Mouse (Mus musculus) midbrain, embryonic 16.5 days (tissue): ENCODE measurements around the gene Megf8. TPM values are rescaled to one million over a fixed set of nuclear protein-coding genes. Genes with fewer than 3 reads are reported as not detected.

Experiments used
- ATAC-seq: fragments of 200-750 bp; cut with Nextera tagmentation; 2 replicates; pipeline ENCODE4 v1.8.0; 2017; ENCODE audit warnings: moderate TSS enrichment
- H3K27ac ChIP-seq: fragments of 300-500 bp; sonication (generic); 2 replicates; pipeline ENCODE4 v1.5.1; 2014; ENCODE audit warnings: mild to moderate bottlenecking, low read length, mixed read lengths
- H3K27me3 ChIP-seq: fragments of 300-500 bp; sonication (generic); 2 replicates; pipeline ENCODE4 v1.6.1; 2014; ENCODE audit warnings: low read depth, low read length, mixed read lengths; ENCODE audit not compliant: control insufficient read depth, insufficient read depth
- H3K36me3 ChIP-seq: fragments of 300-500 bp; sonication (generic); 2 replicates; pipeline ENCODE4 v1.6.1; 2014; ENCODE audit warnings: mild to moderate bottlenecking, low read length, moderate library complexity, mixed read lengths; ENCODE audit not compliant: control insufficient read depth, insufficient read depth
- H3K4me1 ChIP-seq: fragments of 300-500 bp; sonication (generic); 2 replicates; pipeline ENCODE4 v1.6.1; 2014; ENCODE audit warnings: mild to moderate bottlenecking, low read length, mixed read lengths; ENCODE audit not compliant: control insufficient read depth, insufficient read depth
- H3K4me2 ChIP-seq: fragments of 300-500 bp; sonication (generic); 2 replicates; pipeline ENCODE4 v1.6.1; 2014; ENCODE audit warnings: mild to moderate bottlenecking, low read length, mixed read lengths
- H3K4me3 ChIP-seq: fragments of 300-500 bp; sonication (generic); 2 replicates; pipeline ENCODE4 v1.5.1; 2014; ENCODE audit warnings: low read depth, mild to moderate bottlenecking, low read length, moderate library complexity, mixed read lengths
- H3K9ac ChIP-seq: fragments of 300-500 bp; sonication (generic); 2 replicates; pipeline ENCODE4 v1.6.1; 2014; ENCODE audit warnings: low read depth, low read length, mixed read lengths
- H3K9me3 ChIP-seq: fragments of 300-500 bp; sonication (generic); replicated peaks from 2 replicates; pipeline ENCODE4 v1.6.1; 2014; ENCODE audit warnings: mild to moderate bottlenecking, low read length, mixed read lengths; ENCODE audit not compliant: control insufficient read depth, poor library complexity, severe bottlenecking
- WGBS: fragments of 180-500 bp; shearing (Covaris S2); extraction: QIAGEN DNeasy Blood & Tissue Kit; methylation state at CpG from one replicate; pipeline ENCODE4 v1.1.7; 2014; 5-methylcytosine and 5-hydroxymethylcytosine counted together
- polyA plus RNA-seq: library from polyadenylated mRNA; unstranded; fragments of >200 nt; fragmentation: Nextera tagmentation; extraction: Ambion mirVana; gene quantifications from 2 replicates; pipeline ENCODE4 v1.2.1, GENCODE M21; 2015

Gene Megf8
- polyA plus RNA-seq, 1 experiment from 2014 or later = 23.2 TPM

DNA sequence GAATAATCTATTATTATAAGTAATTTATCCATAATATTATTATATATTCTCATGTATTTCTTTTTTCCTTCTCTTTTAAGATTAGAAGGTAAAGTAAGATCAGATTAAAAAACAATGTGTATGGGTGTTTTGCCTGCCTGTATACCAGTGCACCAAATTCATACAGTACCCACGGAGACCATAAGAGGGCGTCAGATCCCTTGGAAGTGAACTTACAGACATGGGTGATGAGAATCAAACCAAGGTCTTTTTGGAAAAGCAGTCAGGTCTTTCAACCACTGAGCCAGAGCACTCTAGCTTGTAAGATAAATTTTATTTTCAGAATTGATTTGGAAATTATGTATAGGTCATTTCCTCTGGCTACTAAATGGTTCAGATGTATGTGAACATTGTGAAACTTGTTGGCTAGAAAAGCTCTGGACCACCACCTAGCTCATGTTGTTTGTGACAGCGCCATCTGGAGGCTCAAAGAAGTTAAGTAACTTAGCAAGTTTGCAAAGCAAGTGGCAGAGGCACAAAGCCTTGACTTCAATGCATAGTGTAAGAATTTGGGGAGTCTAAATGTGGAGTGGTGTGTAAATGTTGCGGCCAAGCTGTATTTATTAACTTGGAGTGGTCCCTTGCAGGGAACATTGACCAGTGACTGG, 92.3 kb downstream of the Megf8 start:
- Histone ChIP-seq H3K36me3 (no peaks in the 10 kb centered on the region), H3K9ac (no peak overlapping the region), H3K4me2 (no peak overlapping the region), H3K9me3 (no peaks in the 10 kb centered on the region), H3K27ac (no peak overlapping the region), H3K27me3 (no peaks in the 10 kb centered on the region), H3K4me1 (no peaks in the 10 kb centered on the region), H3K4me3 (no peak overlapping the region)
- no peak for ATAC-seq
- 49% methylated on average over 4 of the region's 4 CpGs for WGBS

DNA sequence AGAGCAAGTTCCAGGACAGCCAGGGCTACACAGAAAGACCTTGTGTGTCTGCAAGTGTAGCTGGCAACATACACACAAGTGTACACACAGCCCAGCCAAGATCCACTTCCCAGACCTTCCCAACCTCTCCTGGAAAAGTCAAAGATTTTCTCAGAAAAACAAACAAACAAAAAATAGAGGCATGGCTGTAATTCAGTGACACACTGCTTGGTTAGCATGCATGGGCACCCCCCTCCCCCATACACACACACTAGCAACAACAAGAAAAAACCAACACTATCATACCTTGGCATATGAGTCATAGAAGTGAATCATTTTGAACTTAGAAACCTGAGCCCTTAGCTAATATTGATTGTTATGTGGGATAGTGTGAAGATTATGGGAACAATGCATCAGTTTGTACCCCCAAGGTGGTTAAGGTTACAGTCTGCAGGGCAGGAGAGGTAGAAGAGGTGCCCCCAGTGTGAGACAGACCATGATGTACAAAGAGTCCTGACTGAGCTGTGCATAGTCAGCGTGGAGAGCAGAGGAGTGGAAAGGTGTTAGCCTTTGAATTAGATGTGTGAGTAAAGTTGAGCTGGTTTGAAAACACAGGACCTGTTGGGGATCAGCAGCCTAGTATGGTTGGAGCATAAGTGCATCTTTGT, 94.1 kb downstream of the Megf8 start:
- 97% methylated on average over 1 of the region's 1 CpGs for WGBS
- Histone ChIP-seq H3K4me2 (no peak overlapping the region), H3K9me3 (no peaks in the 10 kb centered on the region), H3K4me3 (no peak overlapping the region), H3K4me1 (no peaks in the 10 kb centered on the region), H3K27me3 (no peaks in the 10 kb centered on the region), H3K36me3 (no peaks in the 10 kb centered on the region), H3K9ac (no peak overlapping the region), H3K27ac (no peak overlapping the region)
- no peak for ATAC-seq

DNA sequence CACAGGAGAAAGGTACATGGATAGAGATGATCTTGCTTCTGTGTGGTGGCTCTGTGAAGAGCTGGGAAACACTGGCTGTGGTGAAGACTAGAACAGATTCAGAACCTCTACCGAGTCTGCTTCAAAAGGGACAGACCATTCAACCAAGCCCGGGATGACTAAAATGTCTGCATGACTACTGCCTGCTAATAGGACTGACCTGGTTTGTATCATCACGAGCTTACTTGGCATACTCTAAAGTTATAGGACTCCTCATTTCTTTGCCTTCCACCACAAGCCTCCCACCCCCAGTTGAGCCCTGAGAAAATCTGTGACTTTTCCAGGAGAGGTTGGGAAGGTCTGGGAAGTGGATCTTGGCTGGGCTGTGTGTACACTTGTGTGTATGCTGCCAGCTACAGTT, 94.9 kb downstream of the Megf8 start:
- no peak for ATAC-seq
- no peaks in the 10 kb centered on the region for H3K36me3 ChIP-seq
- H3K4me1 ChIP-seq = no peaks in the 10 kb centered on the region
- 91% methylated on average over 3 of the region's 3 CpGs for WGBS
- H3K9me3 ChIP-seq = no peaks in the 10 kb centered on the region
- H3K4me3 ChIP-seq = no peak overlapping the region
- H3K27ac ChIP-seq = no peak overlapping the region
- H3K27me3 ChIP-seq = no peaks in the 10 kb centered on the region
- no peak overlapping the region for H3K9ac ChIP-seq
- no peak overlapping the region for H3K4me2 ChIP-seq

DNA sequence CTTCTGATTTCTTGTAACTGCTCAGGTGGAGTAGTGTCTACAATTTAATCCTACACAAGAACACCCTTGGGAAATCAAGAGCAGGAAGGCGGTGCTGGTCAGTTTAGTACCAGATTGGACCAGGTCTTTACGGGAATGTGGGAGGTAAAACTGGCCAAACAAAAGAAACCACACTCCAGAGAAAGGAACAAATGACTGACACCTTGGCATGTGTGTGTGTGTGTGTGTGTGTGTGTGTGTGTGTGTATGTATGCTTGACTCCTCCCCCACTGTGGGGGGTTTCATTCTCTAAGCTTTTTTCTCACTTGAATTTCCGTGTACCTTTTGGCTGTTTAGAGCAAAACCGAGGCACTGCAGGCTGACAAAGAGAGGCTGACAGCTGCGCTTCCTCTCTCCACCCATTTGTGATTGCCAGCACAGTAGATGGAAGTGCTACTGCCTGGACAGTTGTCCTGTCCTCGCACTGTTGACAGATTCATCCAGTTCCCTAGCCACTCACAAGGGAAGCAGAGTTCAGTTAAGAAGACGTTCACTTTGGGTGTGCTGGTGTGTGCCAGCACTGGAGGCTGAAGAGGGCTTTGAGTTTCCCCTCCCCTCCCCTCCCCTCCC, 96.0 kb downstream of the Megf8 start, which contains the start of gene Cxcl17:
Gene Cxcl17 (minus strand): TSS at position 54 of the 609 bp plus-strand sequence.
- Histone ChIP-seq H3K9me3 (no peaks in the 10 kb centered on the region), H3K4me1 (no peaks in the 10 kb centered on the region), H3K36me3 (no peaks in the 10 kb centered on the region), H3K4me2 (no peak within 1 kb of the TSS), H3K27ac (no peak within 1 kb of the TSS), H3K9ac (no peak within 1 kb of the TSS), H3K27me3 (no peaks in the 10 kb centered on the region), H3K4me3 (no peak within 1 kb of the TSS)
- ATAC-seq = no peak
- WGBS = 58% methylated on average over 7 of the region's 7 CpGs

Other genes starting within 250 kb of the Megf8 start
- gene Grik5, start 244.8 kb upstream of the Megf8 start, polyA plus RNA-seq = 14.2 and 15.5 TPM in 2 replicates
- gene Zfp574, start 244.6 kb upstream of the Megf8 start, polyA plus RNA-seq = 33.7 and 34.2 TPM in 2 replicates
- 42.9 and 56.4 TPM in 2 replicates for gene Pou2f2, start 137.4 kb upstream of the Megf8 start, polyA plus RNA-seq
- 14.1 and 14.6 TPM in 2 replicates for gene Dedd2, start 96.5 kb upstream of the Megf8 start, polyA plus RNA-seq
- 1.7 TPM in 2 replicates for gene Zfp526, start 95.7 kb upstream of the Megf8 start, polyA plus RNA-seq
- gene Gsk3a, start 79.3 kb upstream of the Megf8 start, polyA plus RNA-seq = 16.2 and 17.8 TPM in 2 replicates
- gene Erf, start 66.4 kb upstream of the Megf8 start, polyA plus RNA-seq = 2.3 and 2.8 TPM in 2 replicates
- 33.8 and 38.8 TPM in 2 replicates for gene Cic, start 49.5 kb upstream of the Megf8 start, polyA plus RNA-seq
- gene Pafah1b3, start 19.2 kb upstream of the Megf8 start, polyA plus RNA-seq = 672 and 703 TPM in 2 replicates
- 4.3 and 5.6 TPM in 2 replicates for gene Prr19, start 15.8 kb upstream of the Megf8 start, polyA plus RNA-seq
- gene Tmem145, start 11.1 kb upstream of the Megf8 start, polyA plus RNA-seq = 83.8 and 98.0 TPM in 2 replicates
- not detected in 2 replicates for gene Cnfn, start 52.6 kb downstream of the Megf8 start, polyA plus RNA-seq
- 9.8 and 12.5 TPM in 2 replicates for gene Lipe, start 81.5 kb downstream of the Megf8 start, polyA plus RNA-seq
- gene Cxcl17, start 95.7 kb downstream of the Megf8 start, polyA plus RNA-seq = 0.48 and 1.0 TPM in 2 replicates
- 0.42 and 0.87 TPM in 2 replicates for gene Ceacam1, start 160.4 kb downstream of the Megf8 start, polyA plus RNA-seq
- 0.32 TPM in 1 of 2 replicates, not detected in the other for gene Ceacam2, start 222.7 kb downstream of the Megf8 start, polyA plus RNA-seq